Mouse (Mus musculus) ovary, adult 2 months (tissue): ENCODE measurements around the gene Sbk1. TPM values are rescaled to one million over a fixed set of nuclear protein-coding genes. Genes with fewer than 3 reads are reported as not detected.

Source experiments
- polyA plus RNA-seq: library from polyadenylated mRNA; depleted of rRNA; stranded (reverse); fragments of >200 nt; gene quantifications from 2 replicates; pipeline ENCODE4 v1.2.3, GENCODE M21; 2012; rRNA removed

The Sbk1 gene
- polyA plus RNA-seq = 72.0 and 77.3 TPM in 2 replicates

GRCm38 (mm10) chr7:126271712-126272683 is at the start of gene Sbk1:
Sbk1 (plus strand) TSS chr7:126272619.

Other genes with a start within 250 kb of the Sbk1 start
- 22.1 and 26.1 TPM in 2 replicates for gene Gsg1l, start 190.2 kb upstream of the Sbk1 start, polyA plus RNA-seq
- gene Xpo6, start 72.1 kb upstream of the Sbk1 start, polyA plus RNA-seq = 194 and 274 TPM in 2 replicates
- gene Lat, start 97.0 kb downstream of the Sbk1 start, polyA plus RNA-seq = 2.5 and 3.2 TPM in 2 replicates
- 247 and 278 TPM in 2 replicates for gene Spns1, start 104.8 kb downstream of the Sbk1 start, polyA plus RNA-seq
- gene Nfatc2ip, start 124.1 kb downstream of the Sbk1 start, polyA plus RNA-seq = 9.5 and 11.7 TPM in 2 replicates
- 0.53 and 0.68 TPM in 2 replicates for gene Cd19, start 142.3 kb downstream of the Sbk1 start, polyA plus RNA-seq
- gene Rabep2, start 156.1 kb downstream of the Sbk1 start, polyA plus RNA-seq = 76.5 and 79.0 TPM in 2 replicates
- 0.43 and 0.92 TPM in 2 replicates for gene Atp2a1, start 190.5 kb downstream of the Sbk1 start, polyA plus RNA-seq
- gene Sh2b1, start 202.8 kb downstream of the Sbk1 start, polyA plus RNA-seq = 73.4 and 90.0 TPM in 2 replicates
- gene Tufm, start 214.7 kb downstream of the Sbk1 start, polyA plus RNA-seq = 160 and 171 TPM in 2 replicates
- 261 and 386 TPM in 2 replicates for gene Atxn2l, start 230.8 kb downstream of the Sbk1 start, polyA plus RNA-seq